Mouse (Mus musculus): ENCODE results near the gene Cdc42bpg. TPM values are rescaled to one million over a fixed set of nuclear protein-coding genes. Genes with fewer than 3 reads are reported as not detected.
A peak's percentile ranks its signal among the peaks of the same experiment; 100 is the strongest.

Cdc42bpg gene
- polyA plus RNA-seq, 1 experiment = not detected

DNA sequence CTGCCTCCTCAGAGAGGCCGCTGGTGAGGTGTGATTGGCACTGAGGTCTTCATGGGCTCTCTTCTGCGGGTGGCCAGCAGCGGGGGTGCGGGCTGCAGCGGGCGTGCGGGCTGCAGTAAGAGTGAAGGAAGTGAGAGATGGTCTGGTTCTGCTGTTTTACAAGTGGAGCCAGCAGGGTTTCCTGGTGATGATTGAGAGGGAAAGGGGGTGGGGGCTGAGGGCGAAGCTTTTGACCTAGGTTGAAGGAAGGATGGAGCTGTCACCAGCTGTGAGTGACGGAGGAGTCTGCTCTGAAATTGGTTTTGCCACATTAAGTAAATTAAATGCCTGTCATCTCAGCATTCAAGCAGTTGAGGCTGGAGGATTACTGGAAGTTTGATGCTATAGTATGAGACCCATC is 42.5 kb downstream of the Cdc42bpg start:
- Histone ChIP-seq H3K4me3 (ENCODE audit: insufficient read depth, low read depth, low read length) (no peak overlapping the region), H3K27ac (ENCODE audit: insufficient read depth, low read depth, low read length) (no peak overlapping the region), H3K4me1 (ENCODE audit: control insufficient read depth, insufficient read depth, low read length) (peaks cover 5% of the 10 kb centered on the region; the same call in 1 of the 2 replicates)
- TF ChIP-seq CTCF (IDR thresholded peaks at IDR 0.05; ENCODE audit: insufficient read depth, low read depth, low read length) = no peak
- TF ChIP-seq POLR2A (IDR thresholded peaks at IDR 0.05; ENCODE audit: insufficient read depth, low read depth, low read length) = no peak
- 85% methylated on average over 9 of the region's 9 CpGs for WGBS

DNA sequence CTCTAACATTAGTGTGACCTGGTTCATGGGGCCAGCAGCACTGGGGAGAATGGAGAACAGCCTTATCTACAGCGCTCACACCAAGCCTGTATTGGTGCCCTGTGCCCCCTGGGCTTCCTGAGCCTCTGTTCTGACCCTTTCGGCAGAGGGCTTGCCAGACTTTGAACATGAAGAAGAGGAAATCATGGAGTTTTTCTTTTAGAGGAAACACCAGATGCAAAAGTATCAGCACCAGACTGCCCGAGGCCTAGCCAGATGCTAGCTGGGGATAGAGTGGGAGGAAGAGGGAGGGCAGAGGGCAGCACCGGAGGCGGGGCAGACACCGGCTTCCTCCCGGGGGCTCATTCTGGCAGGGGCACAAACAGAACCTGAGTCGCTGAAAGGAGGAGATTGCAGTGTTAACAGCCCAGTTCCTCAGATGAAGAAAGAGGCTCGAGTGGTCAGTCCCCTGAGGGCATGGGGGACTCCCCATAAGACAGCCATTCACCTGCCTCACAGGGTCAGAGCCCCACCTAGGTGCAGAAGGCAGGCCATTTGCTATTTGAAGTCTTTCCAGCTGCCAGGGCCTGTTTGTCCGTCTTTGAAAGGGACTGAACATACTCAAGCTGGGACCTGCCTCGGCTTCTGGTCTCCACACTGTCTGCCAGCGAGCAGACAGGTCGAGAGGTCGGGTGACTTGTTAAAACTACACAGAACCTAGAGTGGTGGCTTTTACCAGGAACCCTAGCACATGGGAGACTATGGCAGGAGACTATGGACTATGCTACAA is 43.1 kb downstream of the Cdc42bpg start:
- TF ChIP-seq POLR2A (IDR thresholded peaks at IDR 0.05; ENCODE audit: insufficient read depth, low read depth, low read length) (no peak), CTCF (IDR thresholded peaks at IDR 0.05; ENCODE audit: insufficient read depth, low read depth, low read length) (no peak)
- H3K4me1 ChIP-seq (ENCODE audit: control insufficient read depth, insufficient read depth, low read length) = peaks cover 5% of the 10 kb centered on the region; the same call in 1 of the 2 replicates
- no peak overlapping the region for H3K27ac ChIP-seq (ENCODE audit: insufficient read depth, low read depth, low read length)
- H3K4me3 ChIP-seq (ENCODE audit: insufficient read depth, low read depth, low read length) = no peak overlapping the region
- 55% methylated on average over 14 of the region's 14 CpGs for WGBS

DNA sequence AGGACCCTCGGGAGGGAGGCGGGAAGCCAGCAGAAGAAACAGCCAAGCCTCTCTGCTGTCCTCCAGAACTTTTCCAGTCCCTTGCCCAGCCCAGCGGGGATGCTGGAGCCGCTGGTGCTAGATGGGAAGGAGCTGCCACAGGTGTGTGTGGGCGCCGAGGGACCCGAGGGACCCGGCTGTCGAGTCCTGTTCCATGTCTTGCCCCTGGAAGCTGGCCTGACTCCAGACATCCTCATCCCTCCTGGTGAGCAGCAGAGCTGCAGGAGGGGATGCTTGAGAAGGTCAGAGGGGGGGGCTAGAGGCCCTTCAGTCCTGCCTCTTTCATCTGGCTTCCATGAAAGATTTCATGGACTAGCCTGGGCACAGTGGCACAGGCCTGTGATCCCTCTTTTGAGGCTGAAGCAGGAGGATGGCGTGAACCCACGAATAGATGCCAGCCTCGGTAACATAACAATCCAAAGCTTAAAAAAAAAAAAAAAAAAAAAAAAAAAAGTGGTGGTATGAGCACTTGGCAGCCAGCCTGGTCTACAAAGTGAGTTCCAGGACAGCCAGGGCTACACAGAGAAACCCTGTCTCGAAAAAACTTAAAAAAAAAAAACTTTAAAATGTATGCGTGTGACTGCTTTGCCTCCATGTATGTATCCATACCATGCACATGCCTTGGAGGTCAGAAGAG is 45.3 kb downstream of the Cdc42bpg start:
- Histone ChIP-seq H3K27ac (ENCODE audit: insufficient read depth, low read depth, low read length) (no peak overlapping the region), H3K4me1 (ENCODE audit: control insufficient read depth, insufficient read depth, low read length) (peaks cover 5% of the 10 kb centered on the region; the same call in 1 of the 2 replicates), H3K4me3 (ENCODE audit: insufficient read depth, low read depth, low read length) (no peak overlapping the region)
- TF ChIP-seq CTCF (IDR thresholded peaks at IDR 0.05; ENCODE audit: insufficient read depth, low read depth, low read length) (no peak), POLR2A (IDR thresholded peaks at IDR 0.05; ENCODE audit: insufficient read depth, low read depth, low read length) (no peak)
- 58% methylated on average over 14 of the region's 14 CpGs for WGBS

DNA sequence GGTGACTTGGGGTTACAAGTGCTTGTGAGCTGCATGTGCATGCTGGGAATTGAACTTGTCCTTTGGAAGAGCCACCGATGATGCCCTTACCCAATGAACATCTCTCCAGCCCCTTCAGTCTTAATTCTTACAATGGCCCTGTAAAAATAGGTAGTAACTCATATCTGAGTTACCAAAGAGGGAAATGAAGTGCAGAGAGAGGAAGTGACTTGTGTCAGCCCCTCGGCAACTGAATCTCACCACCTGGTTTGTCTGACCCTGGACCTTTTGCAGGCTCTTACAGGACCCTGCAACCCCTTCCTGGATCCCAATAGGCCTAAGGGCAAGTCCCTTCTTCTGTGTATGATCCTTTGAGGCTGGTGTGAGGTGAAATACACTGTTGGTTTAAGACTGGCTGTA is 45.9 kb downstream of the Cdc42bpg start:
- no peak for TF ChIP-seq POLR2A (IDR thresholded peaks at IDR 0.05; ENCODE audit: insufficient read depth, low read depth, low read length)
- no peak for TF ChIP-seq CTCF (IDR thresholded peaks at IDR 0.05; ENCODE audit: insufficient read depth, low read depth, low read length)
- Histone ChIP-seq H3K27ac (ENCODE audit: insufficient read depth, low read depth, low read length) (no peak overlapping the region), H3K4me3 (ENCODE audit: insufficient read depth, low read depth, low read length) (no peak overlapping the region), H3K4me1 (ENCODE audit: control insufficient read depth, insufficient read depth, low read length) (peaks cover 5% of the 10 kb centered on the region; the same call in 1 of the 2 replicates)
- 89% methylated on average over 2 of the region's 2 CpGs for WGBS

DNA sequence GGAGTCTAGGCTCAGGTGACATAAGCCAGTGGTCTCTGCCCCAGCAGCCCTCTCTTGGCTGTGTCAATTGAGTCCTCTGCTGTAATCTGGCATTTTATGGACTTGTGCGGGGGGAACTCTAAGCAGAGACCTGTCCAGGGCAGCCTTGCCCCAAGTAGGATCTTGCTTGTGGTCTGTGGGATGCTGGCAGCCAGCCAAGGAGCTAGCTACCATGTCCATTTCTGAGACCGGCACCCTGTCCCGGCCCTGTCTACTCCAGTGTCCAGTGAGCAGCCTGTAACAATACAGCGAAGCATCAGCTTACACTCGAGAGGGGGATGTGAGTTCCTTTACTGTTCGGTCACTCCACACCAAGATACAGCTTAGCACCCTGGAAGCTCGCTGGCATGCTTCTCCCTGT is 47.8 kb downstream of the Cdc42bpg start:
- 78% methylated on average over 7 of the region's 7 CpGs for WGBS
- TF ChIP-seq CTCF (IDR thresholded peaks at IDR 0.05; ENCODE audit: insufficient read depth, low read depth, low read length) (no peak), POLR2A (IDR thresholded peaks at IDR 0.05; ENCODE audit: insufficient read depth, low read depth, low read length) (no peak)
- Histone ChIP-seq H3K4me1 (ENCODE audit: control insufficient read depth, insufficient read depth, low read length) (peaks cover 5% of the 10 kb centered on the region; the same call in 1 of the 2 replicates), H3K4me3 (ENCODE audit: insufficient read depth, low read depth, low read length) (no peak overlapping the region), H3K27ac (ENCODE audit: insufficient read depth, low read depth, low read length) (no peak overlapping the region)

DNA sequence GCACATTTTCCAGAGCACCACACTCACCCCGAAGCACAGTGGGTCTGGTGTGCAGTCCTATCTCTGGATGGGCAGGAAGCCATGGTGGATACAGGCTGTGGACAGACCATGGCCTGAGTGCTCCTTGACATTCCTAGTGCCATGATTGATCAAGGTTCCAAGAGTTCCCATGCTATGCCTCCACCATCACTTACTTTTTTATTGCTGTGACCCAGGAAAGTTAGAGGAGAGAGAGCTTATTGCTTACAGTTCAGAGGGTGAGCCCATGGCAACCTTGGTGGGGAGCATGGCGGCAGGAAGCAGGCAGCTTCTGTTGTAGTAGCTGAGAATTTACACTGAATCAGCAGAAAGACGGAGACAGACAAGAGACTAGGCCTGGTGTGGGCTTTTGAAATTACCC is 55.0 kb downstream of the Cdc42bpg start:
- 95% methylated on average over 3 of the region's 3 CpGs for whole genome bisulfite sequencing

GRCm38 (mm10) chr19:6363091-6363410 is 56.8 kb downstream of the Cdc42bpg start:
- Histone ChIP-seq H3K27ac (ENCODE audit: insufficient read depth, low read depth, low read length) (peak overlapping the region; percentile 73), H3K4me1 (ENCODE audit: control insufficient read depth, insufficient read depth, low read length) (no peaks in the 10 kb centered on the region), H3K4me3 (ENCODE audit: insufficient read depth, low read depth, low read length) (peak overlapping the region; percentile 47)
- 0% methylated on average over 11 of the region's 11 CpGs for WGBS
- TF ChIP-seq CTCF (IDR thresholded peaks at IDR 0.05; ENCODE audit: insufficient read depth, low read depth, low read length) (no peak), POLR2A (IDR thresholded peaks at IDR 0.05; ENCODE audit: insufficient read depth, low read depth, low read length) (peak; percentile 35; the same call in 1 of the 2 replicates)

More for the DNA sequence above, 55.0 kb downstream of the Cdc42bpg start:
- Histone ChIP-seq H3K4me3 (ENCODE audit: insufficient read depth, low read depth, low read length) (no peak overlapping the region), H3K4me1 (ENCODE audit: control insufficient read depth, insufficient read depth, low read length) (no peaks in the 10 kb centered on the region), H3K27ac (ENCODE audit: insufficient read depth, low read depth, low read length) (no peak overlapping the region)
- no peak for TF ChIP-seq POLR2A (IDR thresholded peaks at IDR 0.05; ENCODE audit: insufficient read depth, low read depth, low read length)
- no peak for TF ChIP-seq CTCF (IDR thresholded peaks at IDR 0.05; ENCODE audit: insufficient read depth, low read depth, low read length)

- TF ChIP-seq POLR2A (IDR thresholded peaks at IDR 0.05; ENCODE audit: insufficient read depth, low read depth, low read length) (peak; percentile 40; the same call in 1 of the 2 replicates), CTCF (IDR thresholded peaks at IDR 0.05; ENCODE audit: insufficient read depth, low read depth, low read length) (no peak)
- 1% methylated on average over 85 of the region's 85 CpGs for WGBS
These were observed 57.4 kb downstream of the Cdc42bpg start, which contains the start of gene Sf1 for GRCm38 (mm10) chr19:6363411-6364240. Sf1 (plus strand) TSS chr19:6363690.

More at GRCm38 (mm10) chr19:6363411-6364240, 57.4 kb downstream of the Cdc42bpg start, which contains the start of gene Sf1:
- peak within 1 kb of the TSS; percentile 96 for H3K27ac ChIP-seq (ENCODE audit: insufficient read depth, low read depth, low read length)
- H3K4me1 ChIP-seq (ENCODE audit: control insufficient read depth, insufficient read depth, low read length) = no peaks in the 10 kb centered on the region
- H3K4me3 ChIP-seq (ENCODE audit: insufficient read depth, low read depth, low read length) = peak within 1 kb of the TSS; percentile 96
